Mouse (Mus musculus): ENCODE data around the gene Zc3h6. TPM values are rescaled to one million over a fixed set of nuclear protein-coding genes. Genes with fewer than 3 reads are reported as not detected.

The Zc3h6 gene
- polyA plus RNA-seq, 1 experiment from 2014 or later = 1.5 TPM

GRCm38 (mm10) chr2:128965505-128966105, 1.6 kb upstream of the Zc3h6 start:
- Histone ChIP-seq H3K4me1 (ENCODE audit: control insufficient read depth, insufficient read depth, low read length) (0 out of 2 replicates have a peak, but pooled peaks cover 7% of the 10 kb centered on the region), H3K27ac (ENCODE audit: low read length) (peak overlapping the region; percentile 76), H3K4me3 (replicated peaks; ENCODE audit: low read length) (no peak overlapping the region), H3K27me3 (ENCODE audit: control insufficient read depth, insufficient read depth, low read length) (no peaks in the 10 kb centered on the region), H3K9me3 (replicated peaks; ENCODE audit: control insufficient read depth, low read length) (no peaks in the 10 kb centered on the region), H3K36me3 (ENCODE audit: control insufficient read depth, insufficient read depth, low read length) (no peaks in the 10 kb centered on the region), H3K4me2 (ENCODE audit: low read depth, low read length) (peak overlapping the region; percentile 58; the same call in 1 of the 2 replicates), H3K9ac (ENCODE audit: low read length) (peak overlapping the region; percentile 38; the same call in 1 of the 2 replicates)
- no peak for ATAC-seq (ENCODE audit: insufficient read depth, low FRiP score)
- WGBS = 51% methylated on average over 5 of the region's 5 CpGs

GRCm38 (mm10) chr2:128966236-128966635, 966 bp upstream of the Zc3h6 start:
- Histone ChIP-seq H3K4me1 (ENCODE audit: control insufficient read depth, insufficient read depth, low read length) (0 out of 2 replicates have a peak, but pooled peaks cover 7% of the 10 kb centered on the region), H3K9me3 (replicated peaks; ENCODE audit: control insufficient read depth, low read length) (no peaks in the 10 kb centered on the region), H3K27ac (ENCODE audit: low read length) (no peak overlapping the region), H3K27me3 (ENCODE audit: control insufficient read depth, insufficient read depth, low read length) (no peaks in the 10 kb centered on the region), H3K9ac (ENCODE audit: low read length) (no peak overlapping the region), H3K4me3 (replicated peaks; ENCODE audit: low read length) (no peak overlapping the region), H3K36me3 (ENCODE audit: control insufficient read depth, insufficient read depth, low read length) (no peaks in the 10 kb centered on the region), H3K4me2 (ENCODE audit: low read depth, low read length) (peak overlapping the region; percentile 58)
- ATAC-seq (ENCODE audit: insufficient read depth, low FRiP score) = no peak
- 9% methylated on average over 6 of the region's 6 CpGs for WGBS

DNA sequence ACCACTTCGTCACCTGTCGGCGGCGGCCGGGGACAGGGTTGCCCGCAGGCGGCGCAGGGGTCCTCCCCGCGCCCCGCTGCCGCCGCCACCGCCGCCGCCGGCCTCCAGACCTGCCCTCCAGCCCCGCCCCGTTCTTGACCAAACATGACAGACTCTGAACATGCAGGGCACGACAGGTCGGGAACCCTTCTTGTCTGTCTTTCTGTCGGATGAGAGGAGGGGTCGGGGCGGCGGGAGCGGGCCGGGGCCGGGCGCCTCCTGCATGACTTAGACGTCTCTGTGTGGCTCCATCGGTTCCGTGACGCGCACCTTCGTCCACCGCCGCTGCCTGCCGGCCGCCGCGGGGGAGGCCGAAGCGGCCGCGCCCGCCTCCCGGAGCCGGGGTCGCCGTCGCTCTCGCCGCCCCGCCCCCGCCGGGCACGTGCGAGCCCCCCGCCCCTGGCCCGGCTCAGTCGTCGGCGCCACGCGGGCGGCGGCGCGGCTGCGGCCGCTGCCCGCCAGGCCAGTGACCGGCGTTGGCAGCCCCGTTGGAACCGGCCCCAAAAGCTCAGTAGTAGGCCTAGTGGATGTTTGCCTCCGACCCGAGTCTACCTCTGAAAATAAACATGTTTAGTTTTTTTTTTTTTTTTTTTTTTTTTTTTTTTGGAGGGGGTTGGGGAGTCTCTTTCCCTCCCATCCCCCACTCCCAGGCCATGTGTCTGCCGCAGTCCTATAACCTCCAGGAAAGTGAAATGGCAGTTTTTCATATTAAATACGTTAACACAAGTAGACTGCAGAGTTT, 649 bp downstream of the Zc3h6 start, which contains the start of gene Gm10762:
TSS of gene Gm10762 (minus strand) at position 65 of the 781 bp plus-strand sequence.
- H3K9ac ChIP-seq (ENCODE audit: low read length) = peak within 1 kb of the TSS; percentile 100
- WGBS = under 1% methylated on average over 79 of the region's 80 CpGs
- H3K36me3 ChIP-seq (ENCODE audit: control insufficient read depth, insufficient read depth, low read length) = no peaks in the 10 kb centered on the region
- no peaks in the 10 kb centered on the region for H3K9me3 ChIP-seq (replicated peaks; ENCODE audit: control insufficient read depth, low read length)
- no peaks in the 10 kb centered on the region for H3K27me3 ChIP-seq (ENCODE audit: control insufficient read depth, insufficient read depth, low read length)
- peak within 1 kb of the TSS; percentile 100 for H3K27ac ChIP-seq (ENCODE audit: low read length)
- peak within 1 kb of the TSS; percentile 58 for H3K4me2 ChIP-seq (ENCODE audit: low read depth, low read length)
- ATAC-seq (ENCODE audit: insufficient read depth, low FRiP score) = peak; percentile 88
- H3K4me3 ChIP-seq (replicated peaks; ENCODE audit: low read length) = peak within 1 kb of the TSS; percentile 92
- H3K4me1 ChIP-seq (ENCODE audit: control insufficient read depth, insufficient read depth, low read length) = 0 out of 2 replicates have a peak, but pooled peaks cover 7% of the 10 kb centered on the region

DNA sequence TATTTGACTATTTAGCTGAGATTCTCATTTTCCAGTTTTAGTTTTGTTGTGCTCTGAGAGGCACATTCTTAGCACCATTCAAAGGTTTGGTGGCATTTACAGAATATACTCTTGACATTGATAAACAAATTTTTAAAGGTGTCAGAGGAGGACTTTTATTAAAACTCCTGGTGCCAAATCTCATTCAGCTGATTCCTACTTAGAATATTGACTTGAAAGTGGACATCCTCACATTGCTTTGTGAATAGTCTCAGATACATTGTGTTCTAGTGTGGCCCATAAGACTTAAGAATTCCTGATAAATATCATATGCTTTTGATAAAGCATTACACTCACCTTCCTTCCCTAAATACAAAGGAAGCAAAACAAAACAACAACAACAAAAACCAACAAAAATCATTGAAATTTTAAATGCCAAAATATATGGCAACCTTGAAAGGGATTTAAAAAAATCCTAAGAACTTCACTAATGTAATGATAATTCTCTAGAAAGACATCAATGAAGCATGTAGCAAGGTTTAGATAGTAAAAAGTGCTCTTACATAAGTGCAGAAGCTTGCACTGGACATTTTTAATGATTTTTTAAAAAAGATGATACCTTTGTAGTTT, 1.4 kb downstream of the Zc3h6 start:
- no peaks in the 10 kb centered on the region for H3K36me3 ChIP-seq (ENCODE audit: control insufficient read depth, insufficient read depth, low read length)
- no peaks in the 10 kb centered on the region for H3K9me3 ChIP-seq (replicated peaks; ENCODE audit: control insufficient read depth, low read length)
- H3K4me3 ChIP-seq (replicated peaks; ENCODE audit: low read length) = peak overlapping the region; percentile 92
- no peak for ATAC-seq (ENCODE audit: insufficient read depth, low FRiP score)
- 0 out of 2 replicates have a peak, but pooled peaks cover 7% of the 10 kb centered on the region for H3K4me1 ChIP-seq (ENCODE audit: control insufficient read depth, insufficient read depth, low read length)
- H3K4me2 ChIP-seq (ENCODE audit: low read depth, low read length) = peak overlapping the region; percentile 57
- H3K27me3 ChIP-seq (ENCODE audit: control insufficient read depth, insufficient read depth, low read length) = no peaks in the 10 kb centered on the region
- H3K27ac ChIP-seq (ENCODE audit: low read length) = peak overlapping the region; percentile 100; the same call in 1 of the 2 replicates
- H3K9ac ChIP-seq (ENCODE audit: low read length) = peak overlapping the region; percentile 100

- Histone ChIP-seq H3K36me3 (ENCODE audit: control insufficient read depth, insufficient read depth, low read length) (no peaks in the 10 kb centered on the region), H3K9ac (ENCODE audit: low read length) (no peak overlapping the region), H3K4me2 (ENCODE audit: low read depth, low read length) (no peak overlapping the region), H3K27ac (ENCODE audit: low read length) (no peak overlapping the region), H3K9me3 (replicated peaks; ENCODE audit: control insufficient read depth, low read length) (no peaks in the 10 kb centered on the region), H3K27me3 (ENCODE audit: control insufficient read depth, insufficient read depth, low read length) (no peaks in the 10 kb centered on the region), H3K4me3 (replicated peaks; ENCODE audit: low read length) (no peak overlapping the region), H3K4me1 (ENCODE audit: control insufficient read depth, insufficient read depth, low read length) (no peaks in the 10 kb centered on the region)
- no peak for ATAC-seq (ENCODE audit: insufficient read depth, low FRiP score)
Measured at GRCm38 (mm10) chr2:128972301-128972700, 5.1 kb downstream of the Zc3h6 start.

GRCm38 (mm10) chr2:128975572-128975971, 8.4 kb downstream of the Zc3h6 start:
- no peak overlapping the region for H3K27ac ChIP-seq (ENCODE audit: low read length)
- no peaks in the 10 kb centered on the region for H3K27me3 ChIP-seq (ENCODE audit: control insufficient read depth, insufficient read depth, low read length)
- WGBS = 54% methylated on average over 4 of the region's 4 CpGs
- H3K9ac ChIP-seq (ENCODE audit: low read length) = no peak overlapping the region
- H3K4me2 ChIP-seq (ENCODE audit: low read depth, low read length) = no peak overlapping the region
- H3K36me3 ChIP-seq (ENCODE audit: control insufficient read depth, insufficient read depth, low read length) = no peaks in the 10 kb centered on the region
- ATAC-seq (ENCODE audit: insufficient read depth, low FRiP score) = no peak
- H3K4me1 ChIP-seq (ENCODE audit: control insufficient read depth, insufficient read depth, low read length) = no peaks in the 10 kb centered on the region
- no peaks in the 10 kb centered on the region for H3K9me3 ChIP-seq (replicated peaks; ENCODE audit: control insufficient read depth, low read length)
- H3K4me3 ChIP-seq (replicated peaks; ENCODE audit: low read length) = no peak overlapping the region

GRCm38 (mm10) chr2:128984746-128985145, 17.5 kb downstream of the Zc3h6 start:
- Histone ChIP-seq H3K4me1 (ENCODE audit: control insufficient read depth, insufficient read depth, low read length) (no peaks in the 10 kb centered on the region), H3K36me3 (ENCODE audit: control insufficient read depth, insufficient read depth, low read length) (no peaks in the 10 kb centered on the region), H3K9me3 (replicated peaks; ENCODE audit: control insufficient read depth, low read length) (no peaks in the 10 kb centered on the region), H3K9ac (ENCODE audit: low read length) (no peak overlapping the region), H3K27me3 (ENCODE audit: control insufficient read depth, insufficient read depth, low read length) (no peaks in the 10 kb centered on the region), H3K4me2 (ENCODE audit: low read depth, low read length) (no peak overlapping the region), H3K4me3 (replicated peaks; ENCODE audit: low read length) (no peak overlapping the region), H3K27ac (ENCODE audit: low read length) (no peak overlapping the region)
- no peak for ATAC-seq (ENCODE audit: insufficient read depth, low FRiP score)
- 68% methylated on average over 3 of the region's 3 CpGs for WGBS

DNA sequence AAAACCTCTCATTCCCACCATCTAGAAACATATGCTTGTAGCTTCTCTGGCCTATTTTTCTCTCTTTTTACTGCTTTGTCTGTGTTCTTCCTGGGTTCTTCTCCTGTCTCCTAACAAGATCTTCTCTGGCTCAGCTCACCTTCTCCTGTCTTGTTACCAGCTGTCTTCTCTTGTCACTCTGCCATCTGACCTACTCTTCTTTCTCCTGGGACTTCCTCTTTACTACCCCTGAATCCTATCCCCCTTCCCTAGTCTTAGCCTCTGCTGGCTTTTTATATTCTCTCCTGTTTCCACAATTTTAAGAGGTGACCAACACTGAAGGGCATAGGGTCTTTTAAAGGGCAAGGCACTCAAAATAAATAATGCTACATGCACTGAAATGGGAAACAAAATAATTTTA, 37.7 kb downstream of the Zc3h6 start:
- ATAC-seq (ENCODE audit: insufficient read depth, low FRiP score) = no peak
- H3K36me3 ChIP-seq (ENCODE audit: control insufficient read depth, insufficient read depth, low read length) = no peaks in the 10 kb centered on the region
- H3K9ac ChIP-seq (ENCODE audit: low read length) = no peak overlapping the region
- H3K4me1 ChIP-seq (ENCODE audit: control insufficient read depth, insufficient read depth, low read length) = no peaks in the 10 kb centered on the region
- H3K4me3 ChIP-seq (replicated peaks; ENCODE audit: low read length) = no peak overlapping the region
- H3K27me3 ChIP-seq (ENCODE audit: control insufficient read depth, insufficient read depth, low read length) = no peaks in the 10 kb centered on the region
- no peaks in the 10 kb centered on the region for H3K9me3 ChIP-seq (replicated peaks; ENCODE audit: control insufficient read depth, low read length)
- no peak overlapping the region for H3K27ac ChIP-seq (ENCODE audit: low read length)
- H3K4me2 ChIP-seq (ENCODE audit: low read depth, low read length) = no peak overlapping the region

- H3K4me1 ChIP-seq (ENCODE audit: control insufficient read depth, insufficient read depth, low read length) = no peaks in the 10 kb centered on the region
- no peaks in the 10 kb centered on the region for H3K9me3 ChIP-seq (replicated peaks; ENCODE audit: control insufficient read depth, low read length)
- no peaks in the 10 kb centered on the region for H3K36me3 ChIP-seq (ENCODE audit: control insufficient read depth, insufficient read depth, low read length)
- H3K27me3 ChIP-seq (ENCODE audit: control insufficient read depth, insufficient read depth, low read length) = no peaks in the 10 kb centered on the region
- no peak overlapping the region for H3K27ac ChIP-seq (ENCODE audit: low read length)
- 65% methylated on average over 4 of the region's 4 CpGs for WGBS
- no peak overlapping the region for H3K4me2 ChIP-seq (ENCODE audit: low read depth, low read length)
- no peak overlapping the region for H3K9ac ChIP-seq (ENCODE audit: low read length)
- ATAC-seq (ENCODE audit: insufficient read depth, low FRiP score) = no peak
- no peak overlapping the region for H3K4me3 ChIP-seq (replicated peaks; ENCODE audit: low read length)
Measured at GRCm38 (mm10) chr2:129006194-129006749, 39.1 kb downstream of the Zc3h6 start.
